Mouse (Mus musculus) stomach, embryonic 16.5 days (tissue): ENCODE data around the gene Gmppa. TPM values are rescaled to one million over a fixed set of nuclear protein-coding genes. Genes with fewer than 3 reads are reported as not detected.
A peak's percentile ranks its signal among the peaks of the same experiment; 100 is the strongest.

ENCODE experiments used
- ATAC-seq: fragments of 200-750 bp; cut with Nextera tagmentation; 2 replicates; pipeline ENCODE4 v1.8.0; 2017; ENCODE audit warnings: moderate number of reproducible peaks, moderate TSS enrichment; ENCODE audit not compliant: insufficient read depth, low FRiP score
- H3K27ac ChIP-seq: fragments of 300-500 bp; sonication (generic); 2 replicates; pipeline ENCODE4 v1.5.1; 2014; ENCODE audit warnings: low read length
- H3K27me3 ChIP-seq: fragments of 300-500 bp; sonication (generic); 2 replicates; pipeline ENCODE4 v1.6.1; 2014; ENCODE audit warnings: low read length, control low read depth, mixed read lengths; ENCODE audit not compliant: control insufficient read depth, insufficient read depth
- H3K36me3 ChIP-seq: fragments of 300-500 bp; sonication (generic); 2 replicates; pipeline ENCODE4 v1.6.1; 2014; ENCODE audit warnings: low read length; ENCODE audit not compliant: control insufficient read depth, insufficient read depth
- H3K4me1 ChIP-seq: fragments of 300-500 bp; sonication (generic); 2 replicates; pipeline ENCODE4 v1.6.1; 2014; ENCODE audit warnings: low read length, control low read depth, mixed read lengths; ENCODE audit not compliant: control insufficient read depth, insufficient read depth
- H3K4me2 ChIP-seq: fragments of 300-500 bp; sonication (generic); 2 replicates; pipeline ENCODE4 v1.6.1; 2014; ENCODE audit warnings: low read depth, low read length, mixed read lengths
- H3K4me3 ChIP-seq: fragments of 300-500 bp; sonication (generic); replicated peaks from 2 replicates; pipeline ENCODE4 v1.5.1; 2014; ENCODE audit warnings: mild to moderate bottlenecking, low read length
- H3K9ac ChIP-seq: fragments of 300-500 bp; sonication (generic); 2 replicates; pipeline ENCODE4 v1.6.1; 2014; ENCODE audit warnings: low read length
- H3K9me3 ChIP-seq: fragments of 300-500 bp; sonication (generic); replicated peaks from 2 replicates; pipeline ENCODE4 v1.6.1; 2016; ENCODE audit warnings: low read length, control low read depth; ENCODE audit not compliant: control insufficient read depth
- WGBS: fragments of 180-500 bp; shearing (Covaris S2); extraction: QIAGEN DNeasy Blood & Tissue Kit; methylation state at CpG from one replicate; pipeline ENCODE4 v1.1.7; 2014; 5-methylcytosine and 5-hydroxymethylcytosine counted together
- polyA plus RNA-seq: library from polyadenylated mRNA; unstranded; fragments of >200 nt; fragmentation: Nextera tagmentation; extraction: Ambion mirVana; gene quantifications from 2 replicates; pipeline ENCODE4 v1.2.1, GENCODE M21; 2015

Gene Gmppa
- polyA plus RNA-seq, 1 experiment from 2014 or later, result 104 TPM

DNA sequence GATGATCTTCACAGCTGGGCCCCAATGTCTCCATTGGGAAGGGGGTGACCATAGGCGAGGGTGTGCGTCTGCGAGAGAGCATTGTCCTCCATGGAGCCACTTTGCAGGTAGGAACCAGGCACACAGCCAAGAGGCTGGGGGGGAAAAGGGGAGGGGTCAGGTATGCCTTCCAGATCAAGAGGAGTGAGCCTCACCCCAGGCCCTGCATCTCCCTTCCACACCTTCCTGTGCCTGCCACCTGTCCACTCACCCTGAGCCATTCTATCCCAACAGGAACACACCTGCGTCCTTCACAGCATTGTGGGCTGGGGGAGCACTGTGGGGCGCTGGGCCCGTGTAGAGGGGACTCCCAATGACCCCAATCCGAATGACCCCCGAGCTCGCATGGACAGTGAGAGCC lies 6.4 kb downstream of the Gmppa start:
- no peak overlapping the region for H3K4me3 ChIP-seq
- H3K4me1 ChIP-seq, result peaks cover 23% of the 10 kb centered on the region
- no peak overlapping the region for H3K27ac ChIP-seq
- ATAC-seq, result no peak
- H3K27me3 ChIP-seq, result peaks cover 11% of the 10 kb centered on the region
- no peaks in the 10 kb centered on the region for H3K36me3 ChIP-seq
- H3K9ac ChIP-seq, result no peak overlapping the region
- no peak overlapping the region for H3K4me2 ChIP-seq
- no peaks in the 10 kb centered on the region for H3K9me3 ChIP-seq
- 76% methylated on average over 9 of the region's 9 CpGs for WGBS

GRCm38 (mm10) chr1:75442811-75443210 lies 7.1 kb downstream of the Gmppa start:
- no peak overlapping the region for H3K27ac ChIP-seq
- no peak for ATAC-seq
- H3K4me2 ChIP-seq, result no peak overlapping the region
- H3K36me3 ChIP-seq, result no peaks in the 10 kb centered on the region
- H3K4me1 ChIP-seq, result peaks cover 29% of the 10 kb centered on the region
- H3K4me3 ChIP-seq, result no peak overlapping the region
- no peak overlapping the region for H3K9ac ChIP-seq
- WGBS, result 60% methylated on average over 8 of the region's 8 CpGs
- H3K9me3 ChIP-seq, result no peaks in the 10 kb centered on the region
- H3K27me3 ChIP-seq, result peaks cover 17% of the 10 kb centered on the region

GRCm38 (mm10) chr1:75443247-75444024 lies 7.7 kb downstream of the Gmppa start:
- no peak overlapping the region for H3K4me2 ChIP-seq
- no peak overlapping the region for H3K9ac ChIP-seq
- no peaks in the 10 kb centered on the region for H3K9me3 ChIP-seq
- H3K36me3 ChIP-seq, result no peaks in the 10 kb centered on the region
- peaks cover 20% of the 10 kb centered on the region for H3K27me3 ChIP-seq
- H3K27ac ChIP-seq, result no peak overlapping the region
- no peak for ATAC-seq
- peaks cover 35% of the 10 kb centered on the region for H3K4me1 ChIP-seq
- WGBS, result 54% methylated on average over 13 of the region's 13 CpGs
- no peak overlapping the region for H3K4me3 ChIP-seq

DNA sequence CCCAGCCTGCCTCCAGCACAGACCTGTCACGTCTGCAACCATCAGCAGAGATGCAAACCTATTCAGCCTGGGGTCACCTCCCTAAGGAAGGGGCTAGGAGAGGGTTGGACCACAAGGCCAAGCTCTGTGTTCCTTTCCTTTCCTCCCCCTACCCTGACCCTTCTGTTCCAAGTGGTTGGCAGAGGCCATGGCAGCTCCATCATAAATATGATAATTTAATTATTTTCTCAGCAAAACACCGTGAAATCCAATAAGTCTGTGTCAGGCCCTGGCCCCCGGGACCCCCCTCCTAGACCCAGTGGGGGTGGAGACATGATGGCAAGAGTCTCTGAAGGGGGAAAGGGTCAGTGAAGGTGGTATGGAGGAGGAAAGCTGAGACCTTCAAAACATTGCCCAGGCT lies 8.5 kb downstream of the Gmppa start:
- H3K27me3 ChIP-seq, result peaks cover 27% of the 10 kb centered on the region
- no peaks in the 10 kb centered on the region for H3K36me3 ChIP-seq
- no peak overlapping the region for H3K4me2 ChIP-seq
- H3K9ac ChIP-seq, result no peak overlapping the region
- peaks cover 38% of the 10 kb centered on the region for H3K4me1 ChIP-seq
- no peak for ATAC-seq
- 46% methylated on average over 3 of the region's 3 CpGs for WGBS
- H3K9me3 ChIP-seq, result no peaks in the 10 kb centered on the region
- H3K27ac ChIP-seq, result no peak overlapping the region
- no peak overlapping the region for H3K4me3 ChIP-seq

DNA sequence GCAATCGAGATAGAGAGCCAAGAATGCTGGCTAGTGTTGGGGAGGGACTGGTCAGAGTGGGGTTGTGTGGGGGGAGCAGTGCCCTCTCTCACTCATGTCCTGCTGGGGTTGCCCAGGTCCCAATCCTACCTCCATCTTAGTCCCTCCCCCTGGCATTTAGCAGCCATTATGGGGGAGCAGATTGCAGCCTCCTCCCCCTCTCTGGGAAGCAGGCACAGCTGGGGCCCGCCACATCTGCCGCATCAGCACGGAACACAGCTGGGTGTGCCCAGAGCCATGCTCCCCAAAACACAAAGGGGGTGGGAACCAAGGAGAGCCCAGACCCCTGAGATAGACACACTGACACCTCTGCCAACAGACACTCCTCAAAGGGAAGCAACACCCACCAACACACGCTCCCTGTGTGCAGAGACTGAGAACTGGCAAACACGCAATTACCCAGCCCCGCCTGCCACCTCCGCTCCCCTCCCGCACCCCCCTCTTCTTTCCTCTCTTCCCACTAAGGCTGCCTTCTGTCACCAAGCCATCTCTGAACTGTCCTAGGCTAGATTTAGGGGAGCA lies 9.5 kb downstream of the Gmppa start:
- peak overlapping the region; percentile 35; the same call in 1 of the 2 replicates for H3K9ac ChIP-seq
- H3K4me3 ChIP-seq, result no peak overlapping the region
- no peaks in the 10 kb centered on the region for H3K36me3 ChIP-seq
- H3K4me2 ChIP-seq, result no peak overlapping the region
- H3K27ac ChIP-seq, result no peak overlapping the region
- peaks cover 42% of the 10 kb centered on the region for H3K4me1 ChIP-seq
- H3K9me3 ChIP-seq, result no peaks in the 10 kb centered on the region
- no peak for ATAC-seq
- WGBS, result 19% methylated on average over 9 of the region's 9 CpGs
- H3K27me3 ChIP-seq, result peaks cover 35% of the 10 kb centered on the region

DNA sequence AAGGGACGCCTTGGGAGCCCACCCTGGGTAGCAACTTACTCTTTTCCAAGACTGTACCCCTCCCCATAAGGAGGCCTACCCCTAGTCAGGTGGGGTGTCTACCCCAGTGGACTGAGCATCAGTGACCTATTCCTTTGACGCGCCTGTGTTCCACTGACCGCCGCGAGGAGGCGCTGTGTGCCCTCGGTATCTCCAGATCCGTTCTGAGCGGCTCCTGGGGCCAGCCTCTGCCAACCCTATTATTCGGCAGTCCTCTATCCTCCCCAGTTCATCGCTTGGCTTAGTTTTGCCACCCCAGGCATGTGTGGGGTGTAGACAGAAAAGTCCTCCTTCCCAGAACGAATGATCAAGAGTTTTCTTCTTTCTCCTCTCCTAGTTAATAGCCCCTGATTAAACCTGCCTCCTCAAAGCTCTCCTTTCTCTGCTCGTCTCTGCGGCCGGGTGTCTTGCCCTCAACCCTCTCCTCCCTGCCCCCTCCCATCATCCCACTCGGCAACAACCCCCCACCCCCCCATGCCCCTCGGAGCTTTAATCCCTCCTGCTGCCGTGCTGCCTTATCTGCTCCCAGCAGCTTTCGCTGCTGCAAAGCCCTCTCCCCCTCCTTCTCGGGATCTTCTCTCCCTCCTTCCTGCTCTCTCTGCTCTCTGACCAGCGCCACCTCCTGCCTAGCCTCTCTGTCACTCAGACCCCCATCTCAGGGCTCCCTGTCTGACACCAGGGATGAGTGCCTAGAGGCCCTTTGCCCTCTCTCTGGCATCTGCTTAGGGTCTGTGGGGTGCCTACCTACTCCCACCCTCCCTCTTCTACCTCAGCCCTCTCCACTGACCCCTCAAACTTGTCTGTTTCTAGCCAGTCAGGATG lies 10.3 kb downstream of the Gmppa start:
- Histone ChIP-seq H3K27me3 (peaks cover 43% of the 10 kb centered on the region), H3K4me1 (peaks cover 49% of the 10 kb centered on the region), H3K27ac (no peak overlapping the region), H3K36me3 (no peaks in the 10 kb centered on the region), H3K4me2 (peak overlapping the region; percentile 45), H3K4me3 (peak overlapping the region; percentile 9), H3K9me3 (no peaks in the 10 kb centered on the region), H3K9ac (peak overlapping the region; percentile 35; the same call in 1 of the 2 replicates)
- WGBS, result 2% methylated on average over 22 of the region's 22 CpGs
- peak; percentile 7; the same call in 1 of the 2 replicates for ATAC-seq

GRCm38 (mm10) chr1:75446656-75447055 lies 10.9 kb downstream of the Gmppa start:
- peaks cover 49% of the 10 kb centered on the region for H3K27me3 ChIP-seq
- no peak overlapping the region; the same call in 1 of the 2 replicates for H3K4me3 ChIP-seq
- ATAC-seq, result no peak
- H3K4me1 ChIP-seq, result peaks cover 49% of the 10 kb centered on the region
- WGBS, result 11% methylated on average over 20 of the region's 20 CpGs
- peak overlapping the region; percentile 45; the same call in 1 of the 2 replicates for H3K4me2 ChIP-seq
- H3K9ac ChIP-seq, result peak overlapping the region; percentile 52
- no peaks in the 10 kb centered on the region for H3K36me3 ChIP-seq
- no peaks in the 10 kb centered on the region for H3K9me3 ChIP-seq
- no peak overlapping the region for H3K27ac ChIP-seq

GRCm38 (mm10) chr1:75447265-75448051 lies 11.7 kb downstream of the Gmppa start:
- H3K36me3 ChIP-seq, result no peaks in the 10 kb centered on the region
- H3K27me3 ChIP-seq, result peaks cover 57% of the 10 kb centered on the region
- H3K9me3 ChIP-seq, result no peaks in the 10 kb centered on the region
- no peak overlapping the region for H3K4me3 ChIP-seq
- H3K9ac ChIP-seq, result peak overlapping the region; percentile 28; the same call in 1 of the 2 replicates
- H3K27ac ChIP-seq, result no peak overlapping the region
- no peak for ATAC-seq
- H3K4me2 ChIP-seq, result peak overlapping the region; percentile 31
- 8% methylated on average over 10 of the region's 10 CpGs for WGBS
- H3K4me1 ChIP-seq, result peaks cover 49% of the 10 kb centered on the region
